Mouse (Mus musculus) testis, adult 2 months (tissue): ENCODE measurements around the gene Itpr2.

Source experiments
- CTCF ChIP-seq: fragments of 200-500 bp; IDR thresholded peaks from 2 replicates; pipeline ENCODE4 v1.5.1; 2012; ENCODE audit warnings: low read depth, mild to moderate bottlenecking, inconsistent platforms, low read length, moderate library complexity; ENCODE audit not compliant: control insufficient read depth, insufficient read depth, insufficient replicate concordance
- POLR2A ChIP-seq: fragments of 200-500 bp; IDR thresholded peaks from 2 replicates; pipeline ENCODE4 v1.6.1; 2012; ENCODE audit warnings: low read depth, mild to moderate bottlenecking, inconsistent platforms, low read length, moderate library complexity; ENCODE audit not compliant: control insufficient read depth

- TF ChIP-seq CTCF (no peak), POLR2A (peak; percentile 78)
These were observed 331.4 kb downstream of the Itpr2 start for GRCm38 (mm10) chr6:146170603-146171051.
